Mouse (Mus musculus) ES-CJ7 (cell line): ENCODE data around the gene Wnt11.

Experiments
- DNase-seq: peaks from one replicate; pipeline ENCODE4 v3.0.0; 2011; ENCODE audit warnings: low read depth, low spot score

The Wnt11 gene

DNA sequence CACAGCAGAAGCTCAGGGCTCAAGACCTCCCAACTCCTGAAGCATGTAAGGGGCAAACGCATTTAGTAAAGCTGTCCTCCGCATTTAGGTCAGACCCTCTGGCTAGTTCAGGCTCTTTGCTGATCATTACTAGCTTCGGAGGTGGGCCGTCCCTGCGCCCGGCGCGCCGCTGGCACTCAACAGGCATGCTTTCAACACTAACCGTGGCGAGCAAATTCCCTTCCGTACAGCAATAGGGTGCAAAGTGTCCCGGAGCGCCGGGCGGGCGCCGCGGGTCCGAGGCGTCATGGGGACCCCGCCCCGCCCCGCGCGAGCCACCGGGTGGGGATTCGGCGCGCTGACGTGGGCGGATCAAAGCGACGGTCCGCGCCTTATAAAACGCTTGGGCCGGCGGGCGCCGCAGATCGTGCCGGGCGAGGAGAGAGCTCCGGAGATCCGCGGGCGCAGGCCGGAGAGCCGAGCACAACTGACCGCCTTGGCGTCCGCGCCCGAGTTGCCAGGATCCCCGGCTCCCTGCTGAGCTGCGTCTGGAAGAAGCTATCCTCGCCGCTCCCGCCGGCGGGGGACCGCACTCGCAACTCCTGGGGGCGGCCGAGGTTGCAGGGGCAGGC, at the start of gene Wnt11:
Gene Wnt11, plus strand, starts transcription at position 402 of the 611 bp plus-strand sequence.
- no peak for DNase-seq

DNA sequence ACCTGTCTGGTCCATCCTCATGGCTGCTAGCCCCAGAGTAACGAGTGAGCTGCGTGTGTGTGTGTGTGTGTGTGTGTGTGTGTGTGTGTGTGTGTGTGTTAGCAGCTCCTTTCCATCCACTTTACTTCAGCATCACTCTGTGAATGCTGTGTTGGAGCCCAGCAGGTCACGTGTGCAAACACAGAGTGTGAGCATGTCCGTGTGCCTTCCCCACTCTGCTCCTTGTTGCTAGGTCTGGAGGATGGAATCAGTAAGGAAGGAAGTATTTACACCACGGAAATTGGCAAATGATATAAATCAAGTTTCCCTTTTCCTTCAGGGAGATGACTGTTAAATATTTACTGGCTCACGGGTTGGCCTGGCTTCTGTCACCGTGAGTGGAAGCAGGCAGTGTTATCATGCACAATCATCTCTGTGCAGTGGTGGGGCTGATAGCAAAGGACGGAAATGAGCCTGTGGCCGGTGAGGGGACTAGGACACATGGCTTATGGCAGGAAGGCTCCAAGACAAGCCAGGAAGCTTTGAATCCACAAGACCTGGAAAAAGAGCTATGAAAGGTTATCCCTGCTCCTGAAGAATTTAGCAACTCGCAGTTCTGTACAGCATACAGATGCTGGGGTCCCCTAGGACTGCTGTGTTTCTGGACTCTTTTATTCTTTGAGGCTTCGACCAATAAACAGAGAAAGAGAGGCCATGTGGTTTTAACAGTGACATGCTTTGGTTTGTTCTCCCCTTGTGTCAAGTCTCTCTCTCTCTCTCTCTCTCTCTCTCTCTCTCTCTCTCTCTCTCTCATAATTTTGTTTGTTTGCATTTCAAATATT, 47.9 kb upstream of the Wnt11 start:
- no peak for DNase-seq

DNA sequence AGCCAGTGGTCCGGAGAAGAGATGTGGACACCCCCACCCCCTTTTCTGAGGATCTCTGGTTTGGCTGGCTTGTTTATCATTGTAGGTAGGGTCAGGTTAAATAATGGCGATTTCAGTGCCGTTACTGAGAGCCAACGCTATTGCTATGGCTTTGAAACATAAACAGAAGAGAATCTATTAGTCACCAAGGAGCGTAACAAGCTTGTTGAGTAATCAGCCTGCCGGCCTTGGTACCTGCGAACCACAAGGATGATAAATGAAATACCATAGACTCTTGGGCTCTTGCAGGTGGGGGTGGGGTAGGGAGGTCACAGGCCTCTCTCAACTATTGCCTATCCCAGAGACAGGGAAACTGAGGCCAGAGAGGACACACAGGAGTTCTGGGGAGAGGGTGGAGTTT, 46.2 kb upstream of the Wnt11 start:
- no peak for DNase-seq

DNA sequence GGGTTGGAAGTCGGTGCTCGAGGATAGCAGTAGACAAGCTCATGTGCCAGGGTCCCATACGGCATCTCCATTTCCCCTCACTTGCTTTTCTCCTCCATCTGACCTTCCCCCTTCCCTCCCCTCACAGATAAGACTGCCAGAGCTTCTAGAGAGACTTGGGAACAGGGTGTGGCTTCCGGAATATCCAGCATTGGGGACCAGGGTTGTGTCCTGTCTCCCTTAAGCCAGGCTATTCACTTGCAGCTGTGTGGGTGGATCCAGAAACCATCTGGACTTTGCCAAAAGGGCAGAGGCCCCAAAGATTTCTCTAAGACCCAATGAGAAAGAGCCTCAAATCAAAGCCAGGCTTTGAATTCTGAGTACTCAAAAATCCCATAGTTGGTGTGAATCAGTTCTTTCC, 45.8 kb upstream of the Wnt11 start:
- DNase-seq, result peak; percentile 55

DNA sequence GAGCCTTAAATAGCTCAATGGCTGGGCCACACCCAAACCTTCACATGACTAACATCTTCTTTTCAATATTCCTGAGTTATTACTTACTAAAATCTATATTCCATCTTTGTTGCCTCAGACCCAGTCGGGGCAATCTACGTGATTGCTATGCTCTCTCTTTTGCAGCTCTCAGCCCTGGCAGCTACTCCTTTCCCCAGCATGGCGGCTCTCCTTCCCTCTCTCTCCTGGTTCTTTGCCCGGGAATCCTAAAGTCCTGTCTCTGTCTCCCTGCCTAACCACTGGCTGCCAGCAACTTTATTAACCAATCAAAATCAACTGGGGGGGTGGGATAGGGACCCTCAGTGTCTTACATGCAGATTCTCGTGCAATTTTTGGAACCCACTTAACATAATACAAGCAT, 43.0 kb upstream of the Wnt11 start:
- DNase-seq, result no peak

DNA sequence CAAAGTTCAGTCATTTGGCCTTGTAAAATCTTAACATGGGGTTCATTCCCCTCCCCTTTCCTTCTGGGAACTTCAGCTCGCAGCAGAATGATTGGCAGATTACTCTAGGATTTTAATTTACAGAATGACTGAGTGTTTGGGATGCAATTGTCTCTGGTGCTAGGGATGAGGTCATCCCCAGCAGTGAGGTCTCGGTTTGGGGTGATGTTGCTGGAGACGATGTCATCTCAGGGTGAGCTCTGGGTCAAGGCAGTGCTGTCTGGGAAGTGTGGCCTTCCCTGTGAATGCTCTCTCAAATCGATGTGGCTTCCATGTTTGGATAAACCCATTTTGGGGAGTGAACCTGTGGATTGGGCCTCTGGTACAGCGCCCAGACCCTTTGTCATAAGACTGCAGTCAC, 41.1 kb upstream of the Wnt11 start:
- no peak for DNase-seq

DNA sequence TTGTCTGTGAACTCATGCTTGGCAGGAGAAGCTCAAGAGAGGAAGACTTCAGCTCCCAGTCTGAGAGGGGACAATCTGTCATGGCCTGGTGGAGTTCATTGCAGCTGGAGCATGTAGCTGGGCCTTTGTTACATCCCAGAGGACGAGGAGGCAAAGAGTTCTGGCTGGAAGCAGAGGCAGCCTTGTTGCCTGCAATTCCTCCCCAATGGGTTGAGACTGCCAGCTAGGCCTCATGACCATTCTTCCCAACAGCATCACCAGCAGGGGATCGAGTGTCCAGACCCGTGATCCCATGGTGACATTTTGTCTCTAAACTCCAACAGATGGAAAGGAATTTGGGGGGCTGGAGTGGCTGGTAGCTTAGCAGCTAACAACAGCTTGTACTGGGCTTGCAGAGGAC, 40.5 kb upstream of the Wnt11 start:
- no peak for DNase-seq

DNA sequence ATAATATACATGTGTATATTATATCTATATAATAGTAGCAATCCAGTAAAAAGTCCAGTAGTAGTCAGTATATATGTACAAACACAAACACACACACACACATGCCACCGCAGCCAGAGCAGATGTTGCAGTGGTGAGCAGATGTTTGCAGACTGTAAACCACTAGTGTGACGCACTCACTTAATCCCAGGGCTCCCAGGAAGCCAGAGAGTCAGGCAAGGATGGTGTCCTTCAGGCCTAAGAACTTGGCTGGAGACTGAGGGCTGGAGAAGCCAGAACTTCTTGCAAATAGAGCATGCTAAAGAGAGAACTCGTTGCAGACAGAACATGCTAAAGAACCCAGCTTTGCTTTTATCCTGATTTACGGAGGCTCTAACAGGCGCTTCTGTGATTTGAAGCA, 39.3 kb upstream of the Wnt11 start:
- no peak for DNase-seq

DNA sequence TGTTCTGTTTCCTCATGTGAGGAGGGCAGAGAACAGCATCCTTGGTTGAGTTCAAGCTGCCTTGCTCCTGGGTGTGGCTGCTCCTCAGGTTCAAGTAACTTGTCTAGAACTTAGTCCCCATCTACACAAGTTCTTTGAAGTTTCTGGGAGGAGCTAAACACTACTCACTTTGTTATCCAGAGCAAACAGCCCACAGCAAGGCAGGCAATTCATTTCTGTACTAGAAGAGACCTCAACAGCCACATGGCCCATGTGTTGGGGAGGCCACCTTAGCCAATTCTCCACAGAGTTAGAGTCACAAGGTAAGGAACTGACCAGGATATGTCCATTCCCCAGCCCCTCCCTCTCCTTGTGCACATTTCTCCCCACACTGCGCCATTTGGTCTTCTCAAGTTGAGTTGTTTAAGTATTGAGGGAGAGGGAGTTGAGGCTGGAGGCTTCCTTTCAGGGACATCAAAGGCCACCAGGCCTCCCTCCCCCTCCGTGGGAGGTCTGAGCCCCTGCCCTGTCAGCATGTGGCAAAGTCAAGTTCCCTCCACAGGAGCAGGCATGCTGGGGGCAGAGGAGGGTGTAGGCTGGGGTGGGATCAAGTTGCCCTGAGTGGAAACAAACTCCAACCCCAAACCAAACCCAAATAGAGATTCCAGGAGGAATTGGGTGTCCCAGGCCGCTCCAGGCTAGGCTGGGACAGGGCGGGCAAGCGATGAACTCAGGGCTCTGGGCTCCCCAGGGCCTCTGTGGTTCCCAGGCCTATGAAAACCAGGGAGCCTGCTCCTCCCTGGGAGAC, 37.4 kb upstream of the Wnt11 start:
- peak; percentile 31 for DNase-seq

DNA sequence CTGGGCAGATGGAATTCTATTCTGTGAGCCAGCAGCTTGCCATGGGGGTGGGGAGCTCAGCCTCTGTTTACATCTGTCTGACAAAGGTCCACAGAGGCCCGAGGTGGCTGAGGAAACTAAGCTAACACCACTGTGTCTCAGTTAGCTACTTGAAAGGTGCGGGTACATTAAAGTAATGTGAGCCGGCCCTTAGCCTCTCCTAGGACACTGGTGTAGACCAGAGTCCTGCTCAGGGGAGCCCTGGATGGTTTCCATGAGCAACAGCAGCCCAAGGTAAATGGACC, 36.8 kb upstream of the Wnt11 start:
- DNase-seq, result no peak

DNA sequence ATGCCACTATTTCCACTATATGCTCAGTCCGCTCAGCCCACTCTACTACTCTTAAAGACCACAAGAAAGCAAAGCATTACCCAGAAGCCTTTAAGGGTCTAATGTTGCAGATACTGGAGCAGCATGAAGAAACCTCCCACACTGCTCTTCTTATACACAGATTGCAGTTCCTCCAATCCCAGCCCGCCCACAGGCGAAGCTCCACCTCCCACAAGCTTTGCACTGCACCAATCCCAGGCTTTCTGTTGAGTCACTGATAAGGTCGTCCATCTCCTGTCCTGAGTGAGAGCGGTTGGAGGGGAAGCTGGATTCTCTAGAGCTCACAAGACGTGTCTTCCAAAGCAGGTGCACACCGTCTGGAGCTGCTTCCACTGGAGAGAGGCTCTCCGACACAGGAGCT, 34.5 kb upstream of the Wnt11 start:
- no peak for DNase-seq

DNA sequence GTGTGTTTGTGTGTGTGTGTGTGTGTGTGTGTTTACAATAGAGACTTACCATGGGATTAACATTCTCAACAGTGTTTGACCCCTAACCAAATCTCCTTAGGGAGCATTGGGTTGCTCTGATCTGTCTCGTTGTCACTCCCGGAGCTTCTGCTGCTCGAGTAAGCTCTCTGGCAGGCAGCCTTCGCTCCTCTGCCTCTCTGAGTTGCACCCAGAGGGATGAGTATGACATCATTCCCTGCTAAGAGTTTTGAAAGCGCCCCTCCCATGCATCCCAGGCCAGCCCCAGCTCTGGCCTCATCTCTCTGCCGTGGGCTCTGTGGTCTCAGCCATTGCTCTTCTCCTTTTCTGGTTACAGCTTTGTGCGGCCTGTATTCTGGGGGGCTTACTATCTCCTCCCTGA, 33.8 kb upstream of the Wnt11 start:
- DNase-seq, result no peak

DNA sequence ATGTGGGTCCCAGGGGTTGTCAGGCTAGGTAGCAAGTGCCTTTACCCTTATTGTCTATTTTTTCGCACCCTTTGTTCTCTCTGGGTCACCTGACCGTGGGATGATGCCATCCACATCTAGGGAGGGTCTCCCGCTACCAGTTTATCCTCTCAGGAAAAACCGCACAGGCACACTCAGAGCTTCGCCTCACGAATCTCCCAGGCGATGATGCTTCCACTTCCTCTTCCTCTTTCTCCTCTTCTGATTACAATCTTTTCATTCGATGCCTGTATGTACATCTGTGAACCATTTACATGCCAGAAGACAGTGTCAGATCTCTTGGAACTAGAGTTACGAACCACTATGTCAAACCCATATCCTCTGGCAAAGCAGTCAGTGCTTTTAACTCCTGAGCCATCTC, 31.7 kb upstream of the Wnt11 start:
- DNase-seq, result no peak

DNA sequence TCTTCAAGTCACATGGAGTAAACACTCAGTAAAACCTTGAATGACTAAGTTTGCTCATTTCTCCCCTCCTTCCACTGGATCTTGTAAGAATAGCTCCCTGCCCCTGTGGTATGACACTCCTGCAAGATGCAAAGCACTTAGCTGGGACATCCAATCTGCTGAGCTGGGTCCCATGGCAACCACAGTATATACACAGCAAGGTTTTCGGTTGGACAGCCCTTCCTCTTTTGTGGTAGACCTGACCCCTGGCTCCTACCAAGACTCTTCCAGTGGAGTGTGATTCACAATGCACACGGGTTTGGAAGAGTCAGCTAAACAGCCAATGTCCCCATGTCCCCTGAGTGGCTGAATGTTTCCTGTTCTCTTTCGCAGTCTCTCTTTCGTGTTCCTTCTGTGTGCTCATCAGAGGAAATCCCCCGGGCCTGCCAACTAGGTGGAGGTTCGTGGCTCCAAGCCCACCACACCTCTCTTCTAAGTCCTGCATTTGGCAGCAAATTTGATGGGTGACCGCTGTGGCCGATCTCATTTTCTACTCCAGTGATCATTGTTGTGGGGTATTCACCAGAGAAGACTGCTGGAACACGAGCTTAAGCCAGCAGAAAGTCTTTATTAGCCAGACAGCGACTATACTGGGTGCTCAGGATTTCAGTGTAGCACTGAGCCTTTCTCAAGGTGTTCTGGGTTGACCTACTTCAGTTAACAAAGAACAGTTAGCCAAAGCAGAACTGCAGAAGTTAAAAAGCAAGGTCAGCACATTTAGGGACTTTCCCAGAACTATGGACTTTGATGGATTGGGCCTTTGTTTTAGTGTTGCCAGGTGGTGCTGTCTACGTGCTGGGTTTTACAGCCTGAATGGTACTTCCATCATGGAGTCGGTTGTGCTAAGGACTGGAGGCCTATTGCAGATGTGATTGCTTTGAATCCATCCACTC, 29.8 kb upstream of the Wnt11 start:
- no peak for DNase-seq

DNA sequence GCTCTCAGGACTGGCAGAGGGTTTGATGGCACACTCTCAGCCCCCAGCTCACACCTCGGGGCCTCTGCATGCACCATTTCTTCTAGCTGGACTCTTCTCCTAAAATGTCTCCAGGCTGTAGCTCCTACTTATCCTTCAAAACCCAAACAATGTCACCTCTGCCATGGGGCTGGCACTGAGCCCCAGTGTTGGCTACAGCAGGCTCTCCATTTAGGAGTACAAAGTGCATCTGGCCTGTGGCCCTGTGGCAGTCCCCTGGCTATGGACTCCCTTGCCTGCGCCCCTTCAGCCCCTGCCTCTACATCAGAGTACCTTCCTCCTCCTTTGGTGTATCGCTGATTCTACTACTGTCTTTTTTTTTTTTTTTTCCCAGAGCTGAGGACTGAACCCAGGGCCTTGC, 28.0 kb upstream of the Wnt11 start:
- no peak for DNase-seq

DNA sequence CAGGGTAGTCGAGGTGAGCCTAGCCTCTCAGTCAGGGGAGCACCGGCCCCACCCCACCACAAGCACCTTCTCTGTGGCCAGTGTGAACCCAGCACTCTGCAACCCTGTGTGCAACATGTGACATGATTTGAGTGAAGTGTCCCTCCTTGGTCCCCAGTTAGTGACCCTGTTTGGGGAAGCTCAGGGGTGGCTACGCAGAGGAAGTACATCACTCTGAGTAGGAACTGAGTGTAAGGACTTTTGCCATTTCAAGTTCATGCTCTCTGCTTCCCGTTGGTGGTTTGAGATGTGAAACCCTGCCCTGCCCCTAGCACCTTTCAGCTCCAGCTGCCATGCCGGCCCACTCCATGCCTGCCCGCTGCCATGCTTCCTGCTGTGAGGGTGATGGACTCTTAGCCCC, 25.5 kb upstream of the Wnt11 start:
- DNase-seq, result no peak

DNA sequence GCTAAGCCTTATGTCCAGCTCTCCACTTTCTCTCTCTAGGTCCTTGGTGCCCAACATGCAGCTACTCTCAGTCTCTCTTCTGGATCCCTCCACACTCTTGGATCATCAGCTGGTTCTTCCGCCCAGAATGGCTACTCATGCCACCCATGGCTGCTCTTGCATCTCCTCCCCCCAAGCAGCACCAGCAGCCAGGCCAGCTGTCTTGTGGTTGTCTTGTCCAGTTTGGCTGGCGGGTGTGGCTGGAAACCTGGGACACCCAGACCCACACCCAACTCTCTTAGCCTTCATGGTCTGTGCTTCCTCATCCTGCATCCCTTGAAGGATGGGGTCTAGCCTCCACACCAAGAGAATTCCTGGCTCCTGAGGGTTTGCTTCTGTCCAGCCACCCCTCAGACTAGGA, 24.3 kb upstream of the Wnt11 start:
- no peak for DNase-seq

DNA sequence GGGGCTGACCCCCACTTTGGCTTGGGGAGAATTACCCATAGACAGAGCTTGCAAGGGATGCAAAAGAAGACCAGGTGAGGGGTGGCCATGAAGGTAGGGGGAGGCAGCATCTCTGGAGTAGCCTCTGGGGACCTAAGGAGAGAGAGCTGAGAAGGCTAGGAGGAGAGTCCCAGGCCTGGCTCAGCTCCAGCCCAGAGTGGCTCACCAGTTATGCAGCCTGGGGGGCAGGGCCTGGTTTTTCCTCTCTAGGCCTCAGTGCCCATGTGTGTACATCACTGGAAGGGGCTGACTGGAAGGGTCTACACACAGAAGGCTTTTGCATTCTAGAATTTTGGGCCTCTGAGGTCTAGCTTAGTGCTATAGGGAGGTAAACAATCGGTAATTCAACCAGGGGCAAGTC, 14.4 kb upstream of the Wnt11 start:
- no peak for DNase-seq

DNA sequence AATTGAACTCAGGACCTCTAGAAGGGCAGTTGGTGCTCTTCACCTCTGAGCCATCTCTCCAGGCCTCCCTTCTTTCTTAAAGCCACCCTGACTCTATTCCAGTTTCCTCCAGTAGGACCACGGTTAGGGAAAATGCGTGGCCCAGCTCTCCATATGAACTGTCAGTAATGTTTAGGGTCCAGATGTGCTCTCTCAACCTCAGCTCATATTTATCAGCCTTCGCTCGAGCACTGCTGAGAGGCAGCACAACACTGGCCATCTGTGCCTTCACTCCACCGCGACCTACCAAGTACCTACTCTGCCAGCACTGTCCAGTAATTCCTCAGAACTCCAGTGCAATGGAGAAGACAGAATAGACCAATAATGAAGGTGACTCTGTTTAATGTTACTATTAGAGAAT, 12.0 kb upstream of the Wnt11 start:
- DNase-seq, result no peak

DNA sequence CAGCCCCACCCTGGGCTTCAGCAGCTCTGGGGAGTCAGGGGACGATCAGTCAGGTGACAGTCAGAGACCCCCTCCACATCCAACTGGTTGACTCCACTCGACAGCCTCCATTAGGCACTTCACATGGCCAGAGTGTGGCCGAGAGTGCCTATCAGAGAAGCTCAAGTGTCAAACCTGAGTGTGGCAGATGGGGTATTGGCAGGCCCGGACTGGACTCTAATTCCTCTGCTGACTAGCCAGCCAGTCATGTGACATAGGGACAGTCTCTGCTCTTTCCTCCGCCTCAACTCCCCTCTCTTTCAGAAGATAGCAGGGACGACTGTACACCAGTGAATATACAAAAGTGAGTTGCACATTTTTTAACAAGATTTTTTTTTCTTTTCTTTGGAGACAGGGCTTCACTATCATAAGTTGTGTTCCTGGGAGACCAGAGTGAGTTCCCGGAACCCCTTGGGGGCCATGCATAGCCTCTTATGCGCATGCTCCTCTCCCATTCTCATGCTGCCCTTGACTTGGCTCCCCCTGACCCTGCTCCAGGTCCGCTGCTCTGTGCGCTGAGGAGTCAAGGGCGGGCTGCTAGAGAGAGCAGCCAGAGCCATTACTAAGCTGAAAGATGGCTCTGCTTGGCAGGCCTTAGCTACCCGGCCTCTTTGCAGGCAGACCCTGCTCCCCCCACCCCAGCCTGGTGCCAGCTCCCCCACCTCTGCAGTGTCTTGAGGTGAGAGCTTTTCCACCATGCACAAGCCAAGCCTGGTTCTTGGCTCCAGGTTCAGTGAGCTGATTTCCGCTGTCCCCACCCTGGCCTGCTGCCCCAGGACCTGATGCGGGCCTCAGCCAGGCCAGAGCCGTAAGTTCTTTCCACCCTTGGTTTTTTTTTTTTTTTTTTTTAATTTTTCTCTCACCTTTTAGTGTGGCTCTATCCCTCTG, 10.8 kb upstream of the Wnt11 start:
- peak; percentile 59 for DNase-seq

DNA sequence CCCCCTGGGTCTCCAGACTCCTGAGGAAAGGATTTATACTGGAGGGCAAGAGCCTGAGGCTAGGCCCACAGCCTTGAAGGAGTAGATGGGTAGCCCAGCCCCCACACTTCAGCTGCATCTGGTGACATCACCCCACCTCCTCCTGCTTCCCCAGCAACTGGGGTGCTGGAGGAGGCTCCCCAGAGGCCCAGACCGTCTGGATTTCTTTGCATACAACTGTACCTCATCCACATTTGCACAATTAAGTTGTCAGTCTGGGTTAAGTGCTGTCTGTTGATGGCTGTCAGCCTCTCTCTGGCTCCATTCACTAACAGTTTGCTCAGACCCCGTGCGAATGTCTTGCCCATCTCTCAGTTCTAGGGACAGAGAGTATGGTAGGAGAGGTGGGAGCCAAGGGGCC, 6.9 kb upstream of the Wnt11 start:
- DNase-seq, result no peak
